Mouse (Mus musculus) brain, embryonic 14.5 days (tissue): Measurements from ENCODE around the gene Pih1d2.

Source experiments
- CTCF ChIP-seq: fragments of 200-500 bp; IDR thresholded peaks from 2 replicates; pipeline ENCODE4 v1.5.1; 2012; ENCODE audit warnings: inconsistent platforms, mild to moderate bottlenecking, moderate library complexity, borderline replicate concordance; ENCODE audit not compliant: insufficient read depth, insufficient read length; ENCODE audit errors: extremely low read depth
- POLR2A ChIP-seq: fragments of 200-500 bp; IDR thresholded peaks from 2 replicates; pipeline ENCODE4 v1.6.1; 2012; ENCODE audit warnings: mild to moderate bottlenecking, inconsistent platforms, borderline replicate concordance; ENCODE audit not compliant: poor library complexity, insufficient read depth, insufficient read length, severe bottlenecking; ENCODE audit errors: extremely low read depth

DNA sequence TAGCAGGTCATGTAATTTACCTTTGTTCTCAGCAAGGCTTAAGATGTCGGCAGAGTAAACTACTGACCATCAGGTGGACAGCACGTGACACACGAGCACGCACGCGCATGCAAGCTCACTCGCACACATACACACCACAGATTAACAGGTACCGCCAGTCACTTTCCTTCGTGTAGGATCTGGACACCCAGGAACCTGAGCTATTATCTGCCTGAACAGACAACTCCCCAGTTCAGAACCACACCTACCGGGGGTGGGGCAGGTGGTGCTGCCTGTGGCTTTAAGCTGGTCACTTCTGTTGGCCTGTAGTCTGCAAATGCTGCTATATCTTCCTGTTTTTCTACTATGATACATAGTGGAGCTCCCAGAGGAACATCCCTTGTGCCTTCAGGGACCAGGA lies 33.4 kb downstream of the Pih1d2 start:
- TF ChIP-seq POLR2A (no peak), CTCF (no peak)
